Mouse (Mus musculus) intestine, postnatal 0 days (tissue): Measurements from ENCODE around the gene Rab11b. TPM values are rescaled to one million over a fixed set of nuclear protein-coding genes. Genes with fewer than 3 reads are reported as not detected.

ENCODE experiments used
- ATAC-seq: fragments of 200-750 bp; cut with Nextera tagmentation; 2 replicates; pipeline ENCODE4 v1.8.0; 2017; ENCODE audit warnings: mild to moderate bottlenecking, moderate TSS enrichment, moderate library complexity
- H3K27ac ChIP-seq: fragments of 300-500 bp; sonication (generic); 2 replicates; pipeline ENCODE4 v1.5.1; 2014; ENCODE audit warnings: mild to moderate bottlenecking, low read depth, low read length, moderate library complexity
- H3K27me3 ChIP-seq: fragments of 300-500 bp; sonication (generic); replicated peaks from 2 replicates; pipeline ENCODE4 v1.6.1; 2014; ENCODE audit warnings: low read length, mixed read lengths; ENCODE audit not compliant: control insufficient read depth, insufficient read depth
- H3K36me3 ChIP-seq: fragments of 300-500 bp; sonication (generic); 2 replicates; pipeline ENCODE4 v1.6.1; 2014; ENCODE audit warnings: mild to moderate bottlenecking, moderate library complexity; ENCODE audit not compliant: control insufficient read depth, insufficient read depth
- H3K4me1 ChIP-seq: fragments of 300-500 bp; sonication (generic); replicated peaks from 2 replicates; pipeline ENCODE4 v1.6.1; 2014; ENCODE audit warnings: antibody characterized with exemption, low read length, mixed read lengths; ENCODE audit not compliant: control insufficient read depth, insufficient read depth
- H3K4me2 ChIP-seq: fragments of 300-500 bp; sonication (generic); replicated peaks from 2 replicates; pipeline ENCODE4 v1.6.1; 2014; ENCODE audit warnings: low read depth, mild to moderate bottlenecking, moderate library complexity
- H3K4me3 ChIP-seq: fragments of 300-500 bp; sonication (generic); 2 replicates; pipeline ENCODE4 v1.5.1; 2014; ENCODE audit warnings: low read depth, low read length
- H3K9ac ChIP-seq: fragments of 300-500 bp; sonication (generic); 2 replicates; pipeline ENCODE4 v1.6.1; 2014; ENCODE audit warnings: mild to moderate bottlenecking, low read depth, low read length
- H3K9me3 ChIP-seq: fragments of 300-500 bp; sonication (generic); 2 replicates; pipeline ENCODE4 v1.6.1; 2016; ENCODE audit warnings: mixed run types; ENCODE audit not compliant: control insufficient read depth
- CTCF ChIP-seq: sonication (generic); IDR thresholded peaks from 2 replicates; pipeline ENCODE4 v1.5.1; 2016; ENCODE audit warnings: low read depth, mild to moderate bottlenecking, control low read depth, antibody characterized with exemption, moderate library complexity
- WGBS: fragments of 180-500 bp; shearing (Covaris S2); extraction: QIAGEN DNeasy Blood & Tissue Kit; methylation state at CpG from one replicate; pipeline ENCODE4 v1.1.7; 2014; 5-methylcytosine and 5-hydroxymethylcytosine counted together
- polyA plus RNA-seq: library from polyadenylated mRNA; unstranded; fragments of >200 nt; fragmentation: Nextera tagmentation; extraction: Ambion mirVana; gene quantifications from 2 replicates; pipeline ENCODE4 v1.2.1, GENCODE M21; 2015

Gene Rab11b
- polyA plus RNA-seq, 1 experiment from 2014 or later: 157 TPM

GRCm38 (mm10) chr17:33781124-33781977 is 21.0 kb upstream of the Rab11b start, which contains the start of gene Angptl4:
Gene Angptl4 (minus strand): TSS chr17:33781830.
- no peaks in the 10 kb centered on the region for H3K9me3 ChIP-seq

DNA sequence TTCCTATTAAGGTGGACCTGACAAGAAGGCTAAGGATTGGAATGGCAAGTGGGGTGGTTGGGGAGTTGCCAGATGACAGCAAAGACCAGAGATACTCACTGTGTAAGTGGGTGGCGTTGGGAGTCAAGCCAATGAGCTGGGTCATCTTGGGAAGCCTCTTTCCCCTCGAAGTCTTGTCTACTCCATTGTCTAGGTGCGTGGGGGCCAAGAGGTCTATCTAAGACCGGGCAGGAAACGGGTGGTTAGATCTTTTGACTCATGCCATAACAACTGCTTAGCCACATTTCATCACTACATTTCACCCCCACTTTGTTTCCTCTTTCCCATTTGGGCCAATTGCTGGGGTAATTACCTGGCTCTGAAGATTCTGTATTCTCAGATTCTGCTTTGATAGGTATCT is 20.1 kb upstream of the Rab11b start:
- 73% methylated on average over 5 of the region's 5 CpGs for WGBS
- no peak for ATAC-seq
- peak overlapping the region; percentile 32; the same call in 1 of the 2 replicates for H3K9ac ChIP-seq

More at GRCm38 (mm10) chr17:33781124-33781977, 21.0 kb upstream of the Rab11b start, which contains the start of gene Angptl4:
- Histone ChIP-seq H3K4me2 (peak within 1 kb of the TSS; percentile 82), H3K27ac (peak within 1 kb of the TSS; percentile 55), H3K4me3 (peak within 1 kb of the TSS; percentile 44), H3K27me3 (no peaks in the 10 kb centered on the region), H3K4me1 (peaks cover 18% of the 10 kb centered on the region), H3K9ac (peak within 1 kb of the TSS; percentile 32), H3K36me3 (peaks cover 22% of the 10 kb centered on the region; the same call in 1 of the 2 replicates)
- WGBS: 2% methylated on average over 50 of the region's 50 CpGs
- ATAC-seq: peak; percentile 71
- TF ChIP-seq CTCF: peak; percentile 5; the same call in 1 of the 2 replicates

GRCm38 (mm10) chr17:33779967-33780295 is 19.6 kb upstream of the Rab11b start:
- peak overlapping the region; percentile 82 for H3K4me2 ChIP-seq
- H3K9ac ChIP-seq: no peak overlapping the region
- no peak for TF ChIP-seq CTCF
- no peaks in the 10 kb centered on the region for H3K9me3 ChIP-seq
- WGBS: 68% methylated on average over 5 of the region's 5 CpGs
- no peak for ATAC-seq
- H3K4me3 ChIP-seq: peak overlapping the region; percentile 19; the same call in 1 of the 2 replicates
- no peaks in the 10 kb centered on the region for H3K27me3 ChIP-seq
- peak overlapping the region; percentile 69; the same call in 1 of the 2 replicates for H3K27ac ChIP-seq
- H3K36me3 ChIP-seq: peaks cover 22% of the 10 kb centered on the region; the same call in 1 of the 2 replicates
- H3K4me1 ChIP-seq: peaks cover 18% of the 10 kb centered on the region

More for the DNA sequence above, 20.1 kb upstream of the Rab11b start:
- Histone ChIP-seq H3K27me3 (no peaks in the 10 kb centered on the region), H3K36me3 (peaks cover 22% of the 10 kb centered on the region; the same call in 1 of the 2 replicates), H3K4me1 (peaks cover 18% of the 10 kb centered on the region), H3K4me2 (peak overlapping the region; percentile 82), H3K9me3 (no peaks in the 10 kb centered on the region), H3K27ac (0 out of 2 replicates have a peak overlapping the region, but pooled peaks have one; percentile 69), H3K4me3 (peak overlapping the region; percentile 44)
- no peak for TF ChIP-seq CTCF

GRCm38 (mm10) chr17:33779271-33779966 is 19.1 kb upstream of the Rab11b start:
- H3K4me1 ChIP-seq: peaks cover 18% of the 10 kb centered on the region
- peak overlapping the region; percentile 19; the same call in 1 of the 2 replicates for H3K4me3 ChIP-seq
- peaks cover 22% of the 10 kb centered on the region; the same call in 1 of the 2 replicates for H3K36me3 ChIP-seq
- H3K9me3 ChIP-seq: no peaks in the 10 kb centered on the region
- TF ChIP-seq CTCF: no peak
- H3K4me2 ChIP-seq: peak overlapping the region; percentile 82
- no peaks in the 10 kb centered on the region for H3K27me3 ChIP-seq
- H3K9ac ChIP-seq: no peak overlapping the region
- 45% methylated on average over 9 of the region's 9 CpGs for WGBS
- H3K27ac ChIP-seq: peak overlapping the region; percentile 69
- peak; percentile 65 for ATAC-seq

GRCm38 (mm10) chr17:33775287-33775686 is 15.0 kb upstream of the Rab11b start:
- no peak overlapping the region for H3K9ac ChIP-seq
- peaks cover 22% of the 10 kb centered on the region; the same call in 1 of the 2 replicates for H3K36me3 ChIP-seq
- peak overlapping the region; percentile 41; the same call in 1 of the 2 replicates for H3K27ac ChIP-seq
- WGBS: 96% methylated on average over 4 of the region's 4 CpGs
- no peaks in the 10 kb centered on the region for H3K9me3 ChIP-seq
- H3K4me1 ChIP-seq: peaks cover 2% of the 10 kb centered on the region
- H3K27me3 ChIP-seq: no peaks in the 10 kb centered on the region
- H3K4me3 ChIP-seq: no peak overlapping the region
- no peak for TF ChIP-seq CTCF
- H3K4me2 ChIP-seq: no peak overlapping the region
- no peak for ATAC-seq
